Mouse (Mus musculus) cerebellum, adult 9-11 months (tissue): ENCODE results near the gene Srxn1.
"Not testable (repeated sequence)": the region's sequence is repeated elsewhere in the genome, so short reads cannot be mapped to it uniquely, and the experiment has no call there.

Experiments
- DNase-seq: peaks from one replicate; pipeline ENCODE4 v3.0.0; 2022

Gene Srxn1

DNA sequence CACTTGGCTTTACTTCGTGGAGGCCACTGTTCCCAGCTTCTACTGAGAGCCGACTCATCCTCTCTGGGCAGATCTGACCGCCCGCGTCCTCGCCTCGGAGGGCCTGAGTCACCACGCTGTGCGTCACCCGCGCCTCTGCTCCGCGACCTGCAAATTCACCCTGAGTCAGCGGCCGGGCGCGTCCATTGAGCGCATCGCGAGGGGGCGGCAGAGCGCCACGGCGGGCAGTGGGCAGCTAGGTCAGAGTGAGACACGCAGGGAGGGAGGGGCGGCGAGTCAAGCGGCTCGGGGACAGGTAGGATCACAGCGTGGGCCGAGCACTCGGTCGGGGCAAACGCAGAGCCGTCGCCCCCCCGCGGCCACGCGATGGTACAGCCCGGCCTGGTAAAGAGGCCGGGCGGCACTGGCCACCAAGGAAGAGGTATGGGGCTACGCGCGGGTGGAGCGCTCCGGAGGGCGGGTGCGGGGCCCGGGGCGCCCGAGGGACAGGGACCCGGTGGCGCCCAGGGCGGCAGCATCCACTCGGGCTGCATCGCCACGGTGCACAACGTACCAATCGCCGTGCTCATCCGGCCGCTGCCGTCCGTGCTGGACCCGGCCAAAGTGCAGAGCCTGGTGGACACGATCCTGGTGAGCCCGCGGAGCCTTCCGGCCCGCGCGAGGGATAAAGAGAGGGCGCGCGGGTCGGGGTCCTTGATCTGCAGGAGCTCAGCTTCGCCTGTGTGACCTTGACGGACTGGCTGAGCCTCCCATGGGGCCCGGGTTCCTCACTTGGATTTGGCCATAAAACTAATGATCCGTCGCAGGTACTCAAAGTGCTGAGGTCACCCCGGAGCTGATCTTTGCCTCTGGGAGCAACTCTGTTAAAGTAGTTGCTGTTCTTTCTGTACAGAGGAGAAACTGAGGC, at the start of gene Srxn1:
TSS of gene Srxn1 (plus strand) at position 199 of the 907 bp plus-strand sequence.
- DNase-seq: peak; percentile 96

DNA sequence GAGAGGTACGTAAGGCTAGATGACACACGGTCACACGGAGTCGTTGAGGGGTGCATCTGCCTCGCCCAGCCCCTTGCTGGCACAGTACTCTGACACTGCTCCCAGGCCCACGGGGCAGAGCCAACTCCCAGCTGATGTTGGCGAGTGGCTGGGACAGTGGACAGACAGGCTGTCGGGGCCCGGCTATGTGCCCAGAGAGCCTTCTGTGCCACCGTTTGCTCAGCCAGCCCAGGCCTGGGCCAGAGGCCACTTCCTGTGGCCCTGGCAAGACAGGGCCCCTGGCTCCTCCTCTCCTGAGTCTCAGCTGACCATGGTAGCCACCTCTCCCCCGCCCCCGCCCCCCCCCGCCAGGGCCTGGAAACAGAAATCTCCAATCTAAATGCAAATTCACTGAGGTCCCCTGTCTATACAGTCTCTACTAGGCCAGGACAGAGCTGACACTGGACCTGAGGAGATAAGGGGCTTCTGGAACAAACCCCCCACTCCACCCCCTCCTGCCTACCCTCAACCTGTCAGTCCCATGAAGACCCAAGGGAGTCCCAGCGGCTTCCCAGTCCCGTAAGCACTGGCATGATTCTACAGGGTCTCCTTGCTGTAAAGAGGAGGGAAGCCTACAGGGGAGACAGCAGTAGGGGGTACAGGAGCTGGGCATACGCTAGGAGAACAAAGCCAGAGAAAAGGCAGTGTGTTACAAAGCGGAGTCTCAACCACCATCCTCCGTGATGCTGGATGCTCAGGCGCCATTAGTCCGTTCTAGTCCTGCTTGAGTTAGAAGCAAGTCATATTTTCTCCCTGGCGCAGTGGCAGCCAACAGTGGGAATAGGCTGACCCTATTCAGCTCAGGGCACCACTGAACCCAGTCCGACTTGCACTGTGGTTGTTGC, 48.7 kb upstream of the Srxn1 start:
- DNase-seq: peak; percentile 94

DNA sequence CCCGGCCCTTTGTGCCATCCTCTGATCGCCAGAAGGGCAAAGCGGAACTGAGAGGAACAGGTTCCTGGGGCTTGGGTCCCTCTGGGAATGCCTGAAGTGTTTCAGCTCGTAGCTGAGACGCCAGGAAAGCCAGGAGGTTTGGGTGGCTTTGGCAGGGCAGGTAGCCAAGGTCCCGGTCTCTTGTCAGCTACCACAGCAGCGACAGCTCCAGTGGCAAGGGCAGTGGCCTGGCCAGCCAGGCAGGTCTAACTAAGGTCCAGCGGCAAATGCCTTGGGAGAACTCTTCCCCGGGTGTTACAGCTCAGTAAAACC, 48.1 kb upstream of the Srxn1 start:
- DNase-seq: peak; percentile 50

DNA sequence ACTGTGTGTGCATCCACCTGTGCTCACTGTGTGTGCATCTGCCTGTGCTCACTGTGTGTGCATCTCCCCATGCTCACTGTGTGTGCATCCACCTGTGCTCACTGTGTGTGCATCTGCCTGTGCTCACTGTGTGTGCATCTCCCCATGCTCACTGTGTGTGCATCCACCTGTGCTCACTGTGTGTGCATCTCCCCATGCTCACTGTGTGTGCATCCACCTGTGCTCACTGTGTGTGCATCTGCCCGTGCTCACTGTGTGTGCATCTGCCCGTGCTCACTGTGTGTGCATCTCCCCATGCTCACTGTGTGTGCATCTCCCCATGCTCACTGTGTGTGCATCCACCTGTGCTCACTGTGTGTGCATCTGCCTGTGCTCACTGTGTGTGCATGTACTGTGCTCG, 42.5 kb upstream of the Srxn1 start:
- not testable (repeated sequence) for DNase-seq

DNA sequence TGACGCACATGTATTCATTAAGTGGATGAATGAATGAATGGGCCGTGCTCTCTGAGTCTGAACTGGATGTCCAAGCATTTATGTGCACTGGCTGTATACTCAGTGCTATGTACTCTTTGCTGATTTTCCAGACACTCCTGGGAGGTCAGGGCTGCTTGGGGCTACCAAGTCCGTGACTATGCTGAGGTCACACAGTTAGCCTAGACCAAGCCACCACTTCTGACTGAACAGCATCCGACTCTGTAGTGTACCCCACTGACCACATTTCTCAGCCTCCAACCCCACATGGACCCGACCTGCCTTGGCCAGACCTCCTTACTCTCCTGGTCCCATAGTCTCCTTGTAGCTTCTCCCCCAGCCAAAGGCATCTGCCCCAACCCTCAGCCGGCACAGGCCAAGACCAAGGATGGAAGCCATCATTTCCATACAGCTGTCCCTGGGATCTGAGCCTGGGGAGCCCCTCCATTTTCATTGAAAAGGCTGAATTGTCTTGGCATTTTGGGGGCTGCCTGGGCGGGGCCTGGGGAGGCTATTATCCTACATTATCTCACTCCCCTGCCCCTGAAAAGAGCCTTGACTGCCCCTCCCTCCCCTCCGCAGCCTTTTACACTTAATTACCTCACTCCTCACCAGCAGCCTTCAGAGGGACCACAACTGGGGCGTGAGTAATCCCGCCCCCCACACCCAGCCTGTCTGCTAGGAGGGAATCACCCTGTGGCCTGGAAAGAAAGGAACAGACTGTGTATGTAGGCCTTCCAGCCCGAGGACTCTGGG, 36.5 kb upstream of the Srxn1 start:
- DNase-seq: no peak

DNA sequence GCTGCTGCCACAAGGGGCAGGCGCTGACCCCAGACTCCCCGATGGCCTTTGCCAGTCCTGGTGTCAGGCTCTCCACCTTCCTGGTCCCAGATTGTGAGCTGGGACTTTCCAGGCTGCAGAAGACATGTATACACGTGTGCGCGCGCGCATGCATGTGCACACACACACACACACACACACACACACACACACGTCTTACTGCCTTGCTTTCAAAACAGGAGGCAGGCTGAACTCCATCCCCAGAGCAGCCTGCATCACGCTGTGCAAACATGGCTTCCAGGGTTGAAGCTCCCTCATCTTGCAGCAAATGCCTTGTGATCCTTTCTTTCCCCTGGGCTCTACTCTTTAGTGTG, 35.9 kb upstream of the Srxn1 start:
- DNase-seq: no peak

DNA sequence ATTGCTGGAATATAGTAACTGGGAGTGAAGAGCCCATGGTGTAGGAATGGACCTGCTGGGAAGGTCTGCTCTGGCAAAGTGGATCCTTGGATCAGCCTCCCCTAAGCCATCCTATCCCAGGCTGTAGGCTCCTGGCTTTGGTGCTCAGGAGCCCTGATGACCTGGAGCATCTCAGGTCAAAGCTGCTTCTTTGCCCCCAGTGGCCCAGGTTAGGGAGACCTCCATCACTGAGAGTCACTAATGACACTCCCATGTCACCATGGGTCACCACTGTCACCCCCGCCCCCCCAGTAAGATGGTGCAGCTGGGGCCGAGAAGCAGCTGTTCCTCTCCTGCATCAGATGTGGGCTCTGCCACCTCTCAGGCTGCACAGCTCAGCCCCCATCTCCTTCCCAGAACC, 35.4 kb upstream of the Srxn1 start:
- no peak for DNase-seq

DNA sequence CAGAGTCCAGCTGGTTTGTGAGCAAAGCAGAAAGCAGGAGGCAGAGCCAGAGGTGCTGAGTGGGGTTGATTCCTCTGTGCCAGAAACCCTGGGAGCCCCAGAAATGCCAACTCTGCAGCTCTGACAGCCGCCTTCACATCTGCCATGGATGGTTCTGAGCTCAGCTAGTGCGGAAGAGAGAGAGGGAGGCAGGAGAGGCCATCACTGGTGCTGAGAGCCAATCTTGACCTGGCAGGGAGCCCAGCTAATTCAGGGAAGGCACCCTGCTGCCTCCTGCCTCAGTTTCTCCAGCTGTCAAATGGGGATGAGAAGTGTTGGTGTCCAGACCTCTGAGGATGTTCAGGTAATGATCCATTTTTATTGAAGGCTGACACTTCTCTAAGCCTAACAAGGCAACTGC, 30.8 kb upstream of the Srxn1 start:
- peak; percentile 2 for DNase-seq

DNA sequence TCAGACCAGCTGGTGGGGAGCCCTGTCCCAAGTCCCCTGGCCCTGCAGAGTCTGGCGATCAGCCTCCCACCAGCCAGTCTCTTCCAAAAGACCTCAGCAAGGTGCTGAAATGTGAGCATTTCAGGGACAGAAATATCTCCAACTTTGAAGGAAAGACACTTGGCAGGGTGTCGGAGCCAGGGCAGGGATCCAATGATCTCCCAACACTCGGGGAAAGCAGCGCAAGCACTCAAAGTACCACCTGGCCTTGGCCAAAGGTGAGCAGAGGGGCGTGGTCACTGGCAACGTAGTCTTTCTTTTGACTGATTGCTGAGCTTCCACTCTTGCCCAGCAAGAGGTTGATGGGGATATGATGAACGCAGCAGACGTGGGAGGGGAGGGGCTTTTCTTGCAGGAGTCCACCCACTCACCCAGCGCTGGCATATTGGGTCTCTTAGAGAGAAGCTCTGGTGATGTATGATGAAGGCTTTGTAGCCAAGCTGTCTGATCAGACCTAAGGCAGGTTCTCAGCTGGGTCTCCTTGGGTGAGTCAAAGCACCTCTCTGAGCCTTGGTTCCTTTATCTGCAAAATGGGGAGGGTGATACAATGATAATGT, 29.9 kb upstream of the Srxn1 start:
- peak; percentile 29 for DNase-seq

DNA sequence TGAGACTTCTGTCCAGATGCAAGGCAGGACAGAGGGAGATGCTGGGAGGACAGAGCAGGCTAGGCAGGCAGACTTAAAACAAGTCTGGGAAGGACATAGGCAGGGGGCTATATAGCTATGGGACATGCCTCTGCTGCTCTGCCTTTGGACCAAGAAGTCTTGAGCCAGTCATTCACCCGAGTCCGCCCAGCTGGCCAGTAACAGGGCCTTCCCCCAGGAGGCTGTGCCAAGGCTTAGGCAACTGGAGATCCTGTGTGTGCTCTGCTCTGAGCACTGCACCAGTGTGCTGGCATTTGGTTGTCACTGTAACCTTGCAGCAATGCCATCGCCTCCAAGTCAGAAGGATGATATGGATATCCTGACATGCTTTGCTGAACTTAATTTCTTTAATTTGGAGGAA, 28.0 kb upstream of the Srxn1 start:
- DNase-seq: peak; percentile 2

DNA sequence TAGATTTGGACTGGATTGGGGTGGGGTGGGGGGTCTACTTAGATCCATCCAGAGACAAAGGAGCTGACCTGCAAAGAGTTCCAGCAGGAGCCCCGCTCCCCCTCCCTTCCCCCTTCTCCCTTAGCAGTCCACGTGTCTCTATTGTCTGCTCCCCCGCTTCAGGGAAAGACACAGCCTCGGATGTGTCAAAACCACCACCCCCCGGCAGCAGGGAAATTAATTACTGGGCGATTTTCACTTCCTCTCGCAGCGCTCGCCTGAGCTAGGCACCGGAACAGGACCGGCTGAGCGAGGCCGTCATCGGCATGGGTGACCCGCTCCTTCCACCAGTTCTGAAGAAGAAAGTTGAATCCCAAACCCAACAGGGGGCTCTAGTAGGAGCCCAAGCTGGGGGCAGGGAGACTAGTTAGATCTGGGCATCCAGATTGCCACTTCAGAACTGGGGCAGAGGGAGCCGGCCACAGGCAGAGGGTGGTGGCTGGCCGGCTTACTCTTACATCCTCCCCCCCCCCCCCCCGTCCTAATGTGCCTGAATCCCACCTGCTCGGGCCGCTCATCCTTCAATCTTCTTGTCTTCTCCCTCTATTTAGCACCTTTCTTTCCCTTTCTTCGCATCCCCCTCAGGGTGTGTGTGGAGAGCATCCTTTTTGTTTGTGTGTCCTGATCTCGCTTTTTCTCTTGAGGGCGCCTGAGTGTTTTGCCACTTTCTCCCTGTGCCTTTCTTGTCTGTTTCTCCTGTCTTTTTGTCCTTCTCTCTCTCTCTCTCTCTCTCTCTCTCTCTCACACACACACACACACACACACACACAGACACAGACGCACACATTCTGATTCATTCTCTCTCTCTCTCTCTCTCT, 24.4 kb upstream of the Srxn1 start, which contains the start of gene Scrt2:
TSS of gene Scrt2 (plus strand) at position 845 of the 857 bp plus-strand sequence.
- peak; percentile 49 for DNase-seq

DNA sequence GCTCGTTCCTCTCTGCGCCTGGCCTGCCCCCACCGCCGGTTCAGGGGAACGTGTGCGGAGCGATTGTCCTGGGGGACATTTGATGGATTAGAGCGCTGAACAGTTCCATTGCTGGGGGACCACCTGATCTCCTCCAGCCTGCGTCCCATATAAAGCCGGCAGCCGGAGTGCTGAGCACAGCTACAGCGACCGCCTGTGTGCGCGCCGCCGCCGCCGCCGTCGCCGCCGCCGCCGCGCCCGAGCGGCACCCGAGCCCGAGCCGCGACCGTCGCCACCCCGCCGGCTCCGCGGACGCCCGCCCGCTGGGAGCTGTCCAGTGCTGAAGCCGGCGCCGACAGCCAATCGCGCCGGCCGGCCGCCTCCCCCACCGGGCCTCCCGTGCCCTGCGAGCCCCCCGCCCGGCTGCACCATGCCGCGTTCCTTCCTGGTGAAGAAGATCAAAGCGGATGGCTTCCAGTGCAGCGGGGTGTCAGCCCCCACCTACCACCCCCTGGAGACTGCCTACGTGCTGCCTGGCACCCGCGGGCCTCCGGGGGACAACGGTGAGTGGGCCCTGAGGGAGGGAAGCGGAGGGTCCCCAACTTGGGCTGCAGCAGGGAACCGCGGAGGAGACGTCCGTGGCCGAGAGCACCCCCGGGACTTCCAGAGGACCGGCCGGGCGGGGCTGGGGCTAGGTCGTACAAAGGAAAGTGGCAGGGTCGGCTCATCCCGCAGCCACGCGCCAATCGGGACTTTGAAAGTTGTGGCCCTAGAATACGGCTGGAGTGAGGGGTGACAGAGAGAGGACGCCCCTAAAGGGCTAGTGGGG, 23.5 kb upstream of the Srxn1 start:
- DNase-seq: peak; percentile 68

DNA sequence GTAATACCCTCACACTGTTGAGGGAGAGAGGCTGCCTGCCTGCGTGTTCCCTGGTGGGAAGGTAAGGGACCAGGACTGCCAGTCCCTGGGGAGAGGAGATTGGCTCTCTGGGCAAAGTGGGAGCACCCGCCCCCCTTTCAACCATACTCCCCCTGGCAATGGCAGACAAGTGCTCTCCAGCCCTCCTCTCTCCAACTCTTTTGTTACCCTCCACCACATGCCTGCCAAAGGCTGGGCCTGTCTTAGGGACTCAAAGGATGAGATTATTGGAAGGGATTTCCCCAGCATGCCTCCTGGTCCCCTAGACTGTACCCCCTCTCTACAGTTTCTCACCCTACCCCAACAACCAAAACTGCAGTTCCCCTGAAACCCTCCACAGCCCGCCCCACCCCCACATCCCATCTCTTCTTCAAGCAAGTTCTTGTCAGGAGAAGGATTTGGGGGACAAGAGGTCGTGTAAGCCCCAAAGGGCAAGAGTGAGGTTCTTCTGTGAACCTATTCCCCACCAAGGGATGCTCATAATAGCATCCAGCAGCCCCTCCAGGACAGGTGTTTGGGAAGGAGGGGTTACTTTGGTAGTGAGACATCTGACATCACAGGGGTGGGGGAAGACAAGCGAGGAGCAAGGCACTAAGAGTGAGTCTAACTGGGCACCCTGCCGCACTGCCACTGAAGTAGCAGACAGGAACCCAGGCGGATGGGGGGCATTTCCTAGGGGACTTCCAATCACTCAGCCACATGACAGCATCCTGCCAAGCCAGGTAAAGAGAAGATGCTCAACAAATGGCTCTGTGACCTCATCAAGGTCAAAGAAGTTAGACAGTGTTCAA, 22.6 kb upstream of the Srxn1 start:
- peak; percentile 50 for DNase-seq

DNA sequence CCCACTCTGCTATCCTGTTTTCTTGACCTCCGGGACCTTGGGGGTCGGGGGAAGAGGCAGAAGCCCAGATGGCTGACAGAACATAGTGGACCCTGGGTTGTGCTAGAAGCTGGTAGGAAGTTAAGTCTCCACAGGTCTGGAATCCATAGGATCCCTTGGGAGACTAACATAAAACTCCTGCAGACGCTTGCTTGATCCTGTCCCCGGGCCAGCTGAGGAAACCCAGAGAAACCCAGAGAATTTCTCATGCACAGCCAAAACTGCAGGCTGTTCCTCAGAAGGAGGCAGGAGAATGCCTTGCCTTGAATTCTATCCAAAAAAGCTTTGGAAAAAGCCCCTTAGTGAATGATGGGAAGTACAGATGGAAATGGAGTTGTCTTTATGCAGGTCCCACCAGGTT, 21.9 kb upstream of the Srxn1 start:
- peak; percentile 10 for DNase-seq

DNA sequence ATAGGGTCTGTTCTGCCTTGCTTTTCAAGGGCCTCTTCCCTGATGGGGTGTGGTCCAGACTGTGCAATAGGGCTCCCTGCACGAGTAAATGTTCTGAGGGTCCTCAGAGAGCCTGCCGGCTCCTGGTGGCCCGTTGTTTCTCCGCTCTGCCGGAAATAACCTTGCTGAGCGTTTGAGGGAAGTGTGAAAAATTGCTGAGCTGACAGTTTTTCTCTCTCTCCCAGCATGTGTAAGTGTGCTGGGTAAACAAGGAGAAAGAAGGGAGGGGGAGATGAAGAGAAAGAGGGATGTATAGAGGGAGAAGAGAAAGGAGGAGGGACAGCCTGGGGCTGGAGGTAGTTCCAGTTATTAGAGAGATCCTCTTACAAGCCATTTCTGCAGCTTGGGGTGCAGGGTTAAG, 21.0 kb upstream of the Srxn1 start:
- DNase-seq: no peak

DNA sequence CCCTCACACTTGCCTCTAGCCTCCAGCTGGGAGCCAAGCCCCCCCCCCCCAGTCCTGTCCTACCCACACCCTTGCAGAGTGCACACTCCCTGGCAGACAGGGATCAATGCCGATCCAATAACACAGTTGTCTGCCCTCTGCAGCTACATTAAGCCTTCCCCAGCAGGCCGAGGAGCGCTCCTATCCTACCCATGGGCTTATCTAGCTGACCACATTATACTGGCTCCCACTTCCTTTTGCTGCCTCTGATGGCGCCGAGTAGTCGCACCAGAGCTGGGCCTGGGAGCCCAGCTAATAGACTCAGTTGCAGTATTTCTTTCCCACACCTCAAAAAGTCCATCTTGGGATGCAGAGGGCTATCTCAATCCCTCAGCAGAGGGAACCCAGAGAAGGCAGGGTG, 19.9 kb upstream of the Srxn1 start:
- DNase-seq: peak; percentile 3

DNA sequence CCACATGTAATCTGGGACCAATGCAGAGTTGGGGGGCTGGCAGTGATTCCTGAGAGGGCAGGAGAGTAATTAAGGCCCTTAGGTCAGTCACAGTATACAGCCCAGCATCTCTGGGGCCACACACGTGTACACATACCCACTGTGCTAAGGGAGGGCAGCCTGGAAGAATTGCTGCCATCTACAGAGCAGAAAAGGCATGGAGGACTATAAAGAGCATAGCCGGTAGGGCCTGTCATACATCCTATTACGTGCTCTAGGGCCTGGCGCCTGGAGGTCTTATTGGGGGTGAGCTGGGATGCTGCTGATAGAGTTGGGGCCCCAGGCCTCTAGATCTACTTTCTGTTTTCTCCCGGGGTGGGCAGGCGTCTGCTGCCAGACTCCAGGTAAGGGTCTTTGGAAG, 18.9 kb upstream of the Srxn1 start:
- peak; percentile 6 for DNase-seq

DNA sequence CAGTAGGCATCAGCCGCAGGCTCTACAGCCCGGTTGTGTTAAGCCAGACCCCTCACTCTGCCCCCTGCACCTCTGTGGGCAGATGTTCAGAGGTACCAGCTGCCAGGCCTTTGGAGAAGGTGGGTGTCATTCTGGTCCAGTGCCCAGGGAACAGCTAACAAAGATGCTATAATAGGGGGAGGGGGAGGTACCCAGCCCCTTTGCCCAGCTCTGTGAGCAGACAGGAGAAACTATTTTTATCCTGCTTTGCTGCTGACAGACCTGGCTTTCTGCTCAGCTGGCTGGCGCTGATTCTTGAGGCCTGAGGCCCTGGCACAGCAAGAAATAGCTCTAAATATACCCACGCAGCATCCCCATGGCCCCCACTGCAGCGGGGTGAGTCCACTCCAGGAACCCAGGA, 18.2 kb upstream of the Srxn1 start:
- DNase-seq: peak; percentile 17

DNA sequence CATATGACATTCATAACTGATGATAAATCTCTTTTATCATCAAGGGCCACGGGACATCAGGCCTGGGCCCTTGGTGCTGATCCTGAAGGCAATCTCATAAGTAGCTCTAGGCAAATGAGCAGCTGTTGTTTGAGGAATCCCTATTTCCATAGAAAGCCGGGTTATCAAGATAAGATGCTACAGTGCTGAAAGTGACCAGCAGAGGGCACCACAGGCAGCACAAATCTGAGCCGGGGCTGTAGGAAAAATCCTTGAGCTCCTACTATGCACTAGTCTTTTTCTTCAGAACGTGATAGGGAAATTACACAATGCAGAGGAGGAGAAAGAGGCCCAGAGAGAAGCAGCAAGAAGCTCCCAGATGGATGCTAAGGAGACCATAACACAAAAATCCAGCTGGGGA, 16.2 kb upstream of the Srxn1 start:
- DNase-seq: peak; percentile 62

DNA sequence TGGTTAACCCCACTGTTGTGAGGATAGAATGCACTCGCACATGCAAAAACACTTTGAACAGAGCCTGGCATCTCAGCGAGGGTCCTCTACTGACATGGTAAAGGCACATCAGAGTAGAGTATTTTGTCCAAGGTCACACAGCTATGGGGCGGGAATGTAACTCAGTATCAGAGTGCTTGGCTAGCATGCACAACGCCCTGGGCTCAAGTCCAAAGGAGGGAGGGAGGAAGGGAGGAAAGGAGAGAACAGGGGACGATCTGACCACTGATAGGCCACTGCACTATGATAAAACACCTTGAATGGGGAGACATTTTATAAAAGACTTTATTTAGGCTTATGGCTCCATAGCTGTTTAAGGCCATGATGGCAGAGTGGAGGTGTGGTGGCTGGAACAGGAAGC, 15.7 kb upstream of the Srxn1 start:
- no peak for DNase-seq
